Mouse (Mus musculus): ENCODE measurements at regions not wholly inside any gene's neighbourhood (a gene's known extent, or its start where the extent isn't known, plus 50 kb on each side); places are given as distances from the start of the nearest gene placed in this dataset.

GRCm38 (mm10) chr3:41265399-41265798, 182.6 kb upstream of the Pgrmc2 start:
- TF ChIP-seq CTCF (IDR thresholded peaks at IDR 0.05; ENCODE audit: control insufficient read depth, insufficient read depth, insufficient read length), result no peak
- no peak for TF ChIP-seq MYOG (IDR thresholded peaks at IDR 0.05; ENCODE audit: control insufficient read depth, extremely low read depth, insufficient read length)
- TF ChIP-seq MAX (IDR thresholded peaks at IDR 0.05), result no peak
- no peak for TF ChIP-seq FOSL1 (IDR thresholded peaks at IDR 0.05; ENCODE audit: insufficient read depth, low read length, poor library complexity, severe bottlenecking)

Data from C2C12 (cell line).